Mouse (Mus musculus) brain, embryonic 14.5 days (tissue): Measurements from ENCODE around the gene Abcg2. TPM values are rescaled to one million over a fixed set of nuclear protein-coding genes. Genes with fewer than 3 reads are reported as not detected.

ENCODE experiments used
- DNase-seq: peaks from one replicate; pipeline ENCODE4 v3.0.0-alpha.2; 2011; ENCODE audit warnings: low read depth
- CTCF ChIP-seq: fragments of 200-500 bp; IDR thresholded peaks from 2 replicates; pipeline ENCODE4 v1.5.1; 2012; ENCODE audit warnings: inconsistent platforms, mild to moderate bottlenecking, moderate library complexity, borderline replicate concordance; ENCODE audit not compliant: insufficient read depth, insufficient read length; ENCODE audit errors: extremely low read depth
- POLR2A ChIP-seq: fragments of 200-500 bp; IDR thresholded peaks from 2 replicates; pipeline ENCODE4 v1.6.1; 2012; ENCODE audit warnings: mild to moderate bottlenecking, inconsistent platforms, borderline replicate concordance; ENCODE audit not compliant: poor library complexity, insufficient read depth, insufficient read length, severe bottlenecking; ENCODE audit errors: extremely low read depth
- polyA plus RNA-seq: library from polyadenylated mRNA; depleted of rRNA; stranded (reverse); fragments of >200 nt; gene quantifications from 2 replicates; pipeline ENCODE4 v1.2.3, GENCODE M21; 2012

The Abcg2 gene
- polyA plus RNA-seq, 1 experiment: 22.1 TPM

DNA sequence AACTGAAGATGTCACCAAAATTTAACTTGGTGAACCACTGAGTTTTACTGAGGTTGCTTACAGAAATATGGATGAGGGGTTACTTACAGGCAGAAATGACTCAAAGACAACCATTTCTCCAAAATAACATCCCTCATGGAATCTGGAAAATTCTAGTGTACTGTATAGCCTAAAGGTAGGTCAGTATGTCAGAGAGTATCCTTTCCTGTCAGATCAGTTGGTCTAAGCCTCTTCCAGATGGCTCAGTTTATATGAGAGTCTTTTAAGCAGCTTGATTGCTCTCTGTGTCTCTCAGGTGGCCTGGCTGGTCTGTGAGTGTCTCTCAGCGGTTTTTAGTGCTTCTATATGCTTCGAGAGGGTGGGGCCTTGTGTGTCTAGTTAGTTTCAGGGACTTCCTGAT lies 24.1 kb downstream of the Abcg2 start:
- TF ChIP-seq POLR2A (no peak), CTCF (no peak)
- no peak for DNase-seq

DNA sequence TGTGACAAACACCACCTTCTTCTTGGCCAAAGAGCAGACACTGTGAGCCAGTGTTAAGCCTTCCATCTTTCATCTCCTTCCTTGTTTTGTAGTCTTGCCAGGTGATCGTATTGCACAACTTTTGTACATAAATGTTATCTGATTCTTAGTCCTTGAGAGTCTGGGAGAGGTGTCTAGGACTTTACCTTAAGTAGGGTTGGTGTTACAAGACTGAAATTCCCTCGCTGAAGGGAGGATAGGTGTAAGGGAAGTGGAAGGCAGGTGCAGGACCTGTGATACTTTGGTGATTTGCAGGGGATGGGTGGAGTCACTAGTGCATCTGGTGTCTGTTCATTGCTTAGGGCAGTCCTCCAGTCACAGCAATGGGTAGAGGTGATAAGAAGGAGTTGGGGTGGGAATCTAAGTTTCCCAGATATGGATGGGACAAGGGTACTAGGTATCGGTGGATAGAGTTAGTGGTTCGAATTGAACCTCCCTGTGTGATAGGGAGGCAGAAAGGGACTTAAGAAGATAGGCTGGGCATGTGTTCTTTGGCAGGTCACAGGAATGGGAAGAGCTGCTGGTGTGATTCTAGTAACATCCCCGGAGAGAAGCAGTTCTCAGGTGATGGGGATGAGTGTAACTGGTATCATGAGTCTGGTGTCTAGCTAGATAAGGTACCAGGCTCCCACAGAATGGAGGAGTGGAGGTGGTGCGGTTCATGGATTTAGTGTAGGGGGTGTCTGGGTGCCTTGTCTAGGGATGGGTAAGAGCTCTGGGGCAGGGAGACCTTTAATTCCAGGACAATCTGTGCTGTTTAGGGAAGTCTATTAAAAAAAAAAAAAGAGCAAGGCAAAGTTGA lies 25.8 kb downstream of the Abcg2 start:
- TF ChIP-seq POLR2A (no peak), CTCF (no peak)
- no peak for DNase-seq

DNA sequence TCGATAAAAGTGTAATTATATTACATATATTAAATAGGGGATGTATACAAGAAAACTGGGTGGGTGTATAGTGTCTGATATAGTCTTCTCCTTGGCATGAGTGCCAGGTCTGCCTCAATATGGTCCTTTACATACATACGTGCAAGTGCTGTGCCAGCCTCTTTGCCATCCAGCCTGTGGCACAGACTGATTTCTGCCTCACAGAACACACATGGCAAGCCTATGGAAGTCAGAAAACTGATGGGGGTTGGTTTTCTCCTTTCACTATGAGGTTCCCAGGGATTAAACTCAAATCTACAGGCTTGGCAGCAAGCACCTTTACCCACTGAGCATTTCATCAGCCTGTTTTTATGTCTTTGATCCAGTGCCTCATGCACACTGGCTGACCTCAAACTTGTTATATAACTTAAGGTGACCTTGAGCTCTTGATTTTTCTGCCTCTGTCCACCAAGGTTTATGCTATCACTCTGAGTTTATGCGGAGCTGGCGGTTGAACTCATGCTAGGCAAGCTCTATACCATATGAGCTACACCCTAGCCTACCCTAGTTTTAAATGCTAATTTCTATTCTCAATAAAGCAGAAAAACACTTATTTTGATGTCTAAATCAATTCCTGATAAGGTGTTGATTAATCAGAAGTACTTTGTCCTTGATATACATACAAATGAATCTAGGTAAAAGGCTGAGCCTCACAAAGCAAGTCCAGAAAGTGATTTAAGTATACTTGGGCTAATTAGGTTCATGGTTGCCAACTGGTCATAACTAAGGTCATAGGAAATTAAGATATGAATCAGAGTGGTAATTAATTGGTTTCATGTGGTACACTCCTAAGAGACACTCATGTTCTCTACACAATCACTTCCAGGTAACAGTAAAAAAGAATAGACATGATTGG lies 26.7 kb downstream of the Abcg2 start:
- TF ChIP-seq POLR2A: no peak
- no peak for TF ChIP-seq CTCF
- peak; percentile 18 for DNase-seq

DNA sequence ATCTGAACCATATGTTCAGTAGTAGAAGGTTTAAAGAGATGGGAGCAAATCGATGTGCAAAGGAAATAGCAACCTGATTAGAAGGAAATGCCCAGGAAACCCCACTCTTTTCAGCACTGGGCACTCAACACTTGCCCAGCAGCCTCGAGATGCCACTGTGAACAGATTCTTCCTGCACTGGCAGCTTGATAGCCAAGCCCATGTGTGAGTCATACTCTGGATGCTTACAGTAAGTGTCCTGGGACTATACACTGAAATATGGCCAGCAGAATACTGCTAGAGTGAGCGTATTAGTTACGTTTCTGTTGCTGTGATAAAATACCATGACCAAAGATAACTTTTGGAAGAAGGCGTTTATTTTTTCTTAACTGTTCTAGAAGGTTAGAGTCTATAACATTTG lies 39.8 kb downstream of the Abcg2 start:
- DNase-seq: no peak
- TF ChIP-seq POLR2A: no peak
- no peak for TF ChIP-seq CTCF

DNA sequence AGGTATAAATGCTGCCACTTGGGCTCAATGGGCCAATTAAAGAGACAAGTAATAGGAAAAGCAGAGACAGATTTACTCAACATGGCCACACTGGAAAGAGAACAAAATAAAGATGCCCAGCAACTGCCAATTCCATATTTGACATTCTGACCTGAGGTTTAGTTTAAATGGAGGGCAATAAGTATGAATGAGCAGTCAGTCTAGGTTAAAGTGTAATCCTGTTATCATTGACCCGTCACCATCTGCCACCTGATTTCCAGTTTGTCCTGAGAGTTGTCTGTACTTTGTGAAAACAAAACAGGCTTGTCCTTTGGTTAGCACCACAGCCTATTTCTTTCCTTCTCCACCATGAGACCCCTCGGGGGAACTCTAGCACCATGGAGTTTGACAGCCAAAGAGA lies 44.9 kb downstream of the Abcg2 start:
- DNase-seq: no peak
- TF ChIP-seq POLR2A: no peak
- no peak for TF ChIP-seq CTCF

DNA sequence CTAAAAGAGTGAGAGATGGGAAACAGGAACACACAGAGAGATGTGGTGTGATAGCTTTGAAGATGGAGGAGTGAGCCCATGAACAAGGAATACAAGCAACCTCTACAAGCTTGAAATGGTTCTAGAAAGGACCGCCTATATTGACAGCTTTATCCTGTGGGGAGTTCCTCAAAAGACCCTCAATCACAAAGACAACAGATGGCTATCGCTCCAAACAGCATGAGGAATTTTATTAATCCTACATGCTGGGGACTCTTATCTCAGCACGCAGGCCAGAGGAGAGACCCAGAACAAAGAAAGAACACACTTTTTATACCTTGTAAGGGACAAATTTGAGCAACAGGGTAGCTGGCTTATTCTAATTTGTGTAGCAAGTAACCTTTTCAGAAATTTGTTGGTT lies 48.1 kb downstream of the Abcg2 start:
- TF ChIP-seq POLR2A (no peak), CTCF (no peak)
- peak; percentile 12 for DNase-seq

DNA sequence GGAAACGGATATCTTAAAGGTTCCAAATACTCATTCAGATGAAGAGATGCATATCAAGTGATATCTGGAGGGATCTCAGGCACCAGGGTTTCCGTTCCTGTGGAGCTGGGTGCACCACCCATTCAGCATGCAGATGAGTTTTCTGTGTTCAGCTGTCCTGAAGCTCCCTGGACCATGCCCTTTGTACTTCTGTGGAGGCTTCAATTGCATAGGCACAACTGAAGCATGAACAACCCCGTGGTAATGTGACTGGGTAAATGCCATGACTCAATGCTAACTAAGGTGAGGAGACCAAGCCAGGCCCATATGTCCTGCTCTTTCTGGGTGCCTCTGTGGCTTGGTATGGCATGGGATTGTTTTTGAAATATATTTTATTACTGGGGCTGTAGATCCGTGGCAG lies 49.4 kb downstream of the Abcg2 start:
- TF ChIP-seq CTCF (no peak), POLR2A (no peak)
- no peak for DNase-seq

DNA sequence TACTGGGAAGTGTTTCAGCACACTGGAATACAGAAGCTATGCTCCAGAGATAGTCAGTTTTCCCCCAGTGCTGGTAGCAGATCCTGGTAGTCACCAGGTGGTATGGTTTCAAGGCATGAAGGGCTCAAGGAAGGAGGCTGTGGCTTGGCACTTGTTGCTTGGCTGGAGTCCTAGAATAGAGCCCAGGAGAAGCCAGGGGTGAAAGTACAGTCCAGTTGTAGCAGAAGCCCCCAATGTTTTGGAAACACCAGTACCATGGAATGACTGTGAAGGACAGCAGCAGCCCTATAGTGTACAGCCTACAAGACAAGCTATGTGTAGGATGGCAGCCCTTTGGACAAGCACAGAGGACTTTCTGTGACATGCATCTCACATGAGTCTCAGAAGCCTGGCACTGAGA lies 54.2 kb downstream of the Abcg2 start:
- TF ChIP-seq CTCF: no peak
- TF ChIP-seq POLR2A: no peak
- DNase-seq: no peak

DNA sequence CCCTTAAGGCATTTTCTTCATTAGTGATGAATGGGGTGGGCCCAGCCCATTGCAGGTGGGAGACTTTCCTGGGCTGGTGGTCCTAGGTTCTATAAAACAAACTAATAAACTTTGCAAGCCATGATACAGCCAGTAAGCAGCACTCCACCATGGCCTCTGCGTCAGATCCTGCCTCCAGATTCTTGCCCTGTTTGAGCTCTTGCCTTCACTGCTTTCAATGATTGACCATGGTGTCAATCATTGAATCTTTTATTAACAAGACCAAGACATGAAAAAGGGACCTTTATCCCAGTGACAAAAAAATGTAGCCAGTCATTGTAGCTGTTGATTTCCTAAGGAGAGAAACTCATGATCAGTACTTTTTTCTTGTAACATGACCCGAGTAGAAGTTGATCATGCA lies 55.1 kb downstream of the Abcg2 start:
- DNase-seq: no peak
- TF ChIP-seq CTCF: no peak
- TF ChIP-seq POLR2A: no peak

DNA sequence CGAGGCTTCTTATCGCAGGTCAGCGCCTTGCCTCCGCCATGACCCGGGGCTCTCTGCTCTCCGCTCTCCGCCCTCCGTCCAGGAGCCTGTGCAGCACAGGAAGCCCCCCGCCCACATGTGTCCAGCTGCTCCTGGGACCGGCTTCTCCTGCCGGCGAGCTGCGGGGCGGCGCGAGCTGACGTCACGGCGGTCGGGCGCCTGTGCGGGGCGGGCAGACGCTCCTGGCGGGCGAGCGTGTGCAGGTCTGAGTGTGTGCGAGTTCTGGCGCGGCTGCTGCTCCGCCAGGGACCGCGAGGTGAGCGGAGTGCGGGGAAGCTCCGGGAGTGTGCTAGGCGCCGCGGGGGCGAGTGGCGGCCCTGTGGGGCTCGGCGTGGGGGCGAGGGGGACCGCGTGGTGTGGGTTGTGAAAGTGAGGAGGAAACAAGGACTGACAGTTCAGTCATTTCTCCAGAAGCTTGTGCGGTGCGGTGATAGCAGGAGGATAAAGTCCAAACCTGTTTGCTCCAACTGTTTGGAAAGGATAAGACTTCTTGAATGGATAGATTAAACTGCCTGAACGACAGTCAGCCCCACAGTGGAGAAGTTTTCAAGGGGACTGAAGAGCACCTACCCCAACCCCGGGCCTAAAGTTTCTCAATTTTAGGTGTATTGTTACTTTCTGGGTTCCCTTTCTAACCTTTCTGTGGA lies 56.2 kb downstream of the Abcg2 start:
- DNase-seq: peak; percentile 91
- peak; percentile 34; the same call in 1 of the 2 replicates for TF ChIP-seq POLR2A
- no peak for TF ChIP-seq CTCF
